9 mouse cellular contexts compared by ENCODE assay signal in genomic region chr16:6716214-6716911, GRCm38 (mm10).
DNase-seq lines count a peak whose midpoint lies in the region; ATAC-seq lines count a peak whose summit lies in the region.
"Had no signal": no experiment of that assay in that cellular context is flagged by ENCODE, and none has a peak within 500 bp of the region (broad histone marks: within the 10 kb centered on the region; RNA-seq: fewer than 3 reads in every experiment).

No protein-coding gene starts in this region.

- H3K4me3 ChIP-seq in heart, embryonic 10.5 days: no peak overlapping the region

- no peak for ATAC-seq in monocyte, adult 5-6 weeks (replicated peaks; ENCODE audit: insufficient number of reproducible peaks, low FRiP score, low TSS enrichment, poor library complexity, severe bottlenecking)

- DNase-seq in heart, adult 11 months: peak; percentile 94
- no peak for DNase-seq in heart, embryonic 10.5 days (ENCODE audit: low spot score)
- peak; percentile 3 for DNase-seq in urinary bladder, postnatal 14 days (ENCODE audit: low spot score)
- no peak for DNase-seq in urinary bladder, postnatal 10 days (ENCODE audit: low spot score)
- DNase-seq in heart, adult 9 months (ENCODE audit: low spot score in 2 of 2): peak; percentile 26 to 28
- DNase-seq in ovary, postnatal 14 days (ENCODE audit: low spot score): peak; percentile 21
- no peak for DNase-seq in thymus, adult 18-20 months

- H3K27me3 ChIP-seq in heart, embryonic 10.5 days (ENCODE audit: insufficient read depth, poor library complexity, severe bottlenecking): no peaks in the 10 kb centered on the region
- H3K27me3 ChIP-seq: CH12.LX had no signal

- WGBS in heart, embryonic 10.5 days: 83% methylated on average over 9 of the region's 9 CpGs

- H3K36me3 ChIP-seq in heart, embryonic 10.5 days: no peaks in the 10 kb centered on the region

- no peaks in the 10 kb centered on the region for H3K9me3 ChIP-seq in heart, embryonic 10.5 days

- no peaks in the 10 kb centered on the region for H3K4me1 ChIP-seq in heart, embryonic 10.5 days

- H3K27ac ChIP-seq in heart, embryonic 10.5 days: no peak overlapping the region

Comparison
In these comparisons a context has a peak if more than half of its experiments do, and no peak if none do; other contexts are left out.
1. DNase-seq: peak in heart, adult 11 months (single experiment), urinary bladder, postnatal 14 days (single experiment), heart, adult 9 months (2 of 2) and ovary, postnatal 14 days (single experiment); none in heart, embryonic 10.5 days (single experiment), urinary bladder, postnatal 10 days (single experiment) and thymus, adult 18-20 months (0 of 2).